Mouse (Mus musculus) erythroblast, embryonic 14.5 days (primary cell): Measurements from ENCODE around the gene Spag6l.

Experiments
- GATA1 ChIP-seq: IDR thresholded peaks from 2 replicates; pipeline ENCODE4 v1.6.1; 2012; ENCODE audit warnings: low read length, inconsistent platforms, mixed read lengths
- TAL1 ChIP-seq: IDR thresholded peaks from 3 replicates; pipeline ENCODE4 v1.6.1; 2012; ENCODE audit warnings: low read length, inconsistent platforms, mixed read lengths

DNA sequence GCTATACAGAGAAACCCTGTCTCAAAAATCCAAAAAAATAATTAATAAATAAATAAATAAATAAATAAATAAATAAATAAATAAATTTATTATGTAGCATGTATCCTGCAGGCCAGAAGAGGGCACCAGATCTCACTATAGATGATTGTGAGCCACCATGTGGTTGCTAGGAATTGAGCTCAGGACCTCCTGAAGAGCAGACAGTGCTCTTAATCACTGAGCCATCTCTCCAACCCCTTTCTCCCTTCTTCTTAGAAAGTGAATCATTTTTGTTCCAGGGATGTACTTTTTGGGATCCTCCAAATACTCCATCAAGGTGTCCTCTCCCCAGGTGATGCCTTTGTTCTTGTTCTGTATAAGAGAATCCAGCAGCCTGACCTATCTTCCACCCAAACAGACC lies 19.9 kb upstream of the Spag6l start:
- TF ChIP-seq GATA1: no peak
- TF ChIP-seq TAL1: no peak
